Mouse (Mus musculus): Measurements from ENCODE around the gene Pnldc1.

The Pnldc1 gene

DNA sequence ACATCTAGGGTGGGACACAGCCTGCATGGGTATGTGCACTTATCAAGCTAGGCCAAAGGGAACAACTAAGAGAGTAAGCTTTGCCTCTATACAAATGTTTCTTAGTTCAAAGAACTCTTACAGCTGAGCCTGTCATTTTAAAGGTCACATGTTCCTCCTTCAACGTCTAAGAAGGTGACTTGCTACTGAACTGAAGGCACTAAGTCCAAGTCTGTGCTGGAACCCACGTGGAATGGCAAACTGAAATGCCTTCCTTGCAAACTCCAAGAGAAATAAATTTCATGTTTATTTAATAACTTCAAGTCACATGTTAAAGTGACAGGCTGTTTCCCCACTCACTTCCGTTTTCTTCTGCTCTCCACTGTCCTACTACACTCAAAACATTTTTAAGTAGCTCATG lies 52.6 kb downstream of the Pnldc1 start:
- no peak for DNase-seq (ENCODE audit: low spot score in 2 of 2)

DNA sequence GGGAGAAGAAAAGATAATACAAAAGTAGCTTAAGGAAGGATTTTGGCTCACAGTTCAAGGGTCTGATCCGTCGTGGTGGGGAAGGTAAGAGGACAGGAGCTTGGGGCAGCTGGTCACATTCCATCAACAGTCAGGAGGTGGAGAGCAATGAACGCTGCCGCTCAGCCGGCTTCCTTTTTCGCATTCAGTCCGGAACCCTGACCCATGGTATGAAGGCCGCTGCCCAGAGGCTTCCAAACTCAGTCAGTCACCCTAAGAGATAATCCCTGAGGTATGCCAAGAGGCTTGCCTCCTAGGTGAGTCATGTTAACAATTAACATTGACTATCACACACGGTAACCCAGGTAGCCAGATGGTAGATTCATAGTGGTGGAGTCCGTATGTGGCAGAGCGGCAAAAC lies 55.6 kb downstream of the Pnldc1 start:
- no peak for DNase-seq (ENCODE audit: low spot score in 2 of 2)

DNA sequence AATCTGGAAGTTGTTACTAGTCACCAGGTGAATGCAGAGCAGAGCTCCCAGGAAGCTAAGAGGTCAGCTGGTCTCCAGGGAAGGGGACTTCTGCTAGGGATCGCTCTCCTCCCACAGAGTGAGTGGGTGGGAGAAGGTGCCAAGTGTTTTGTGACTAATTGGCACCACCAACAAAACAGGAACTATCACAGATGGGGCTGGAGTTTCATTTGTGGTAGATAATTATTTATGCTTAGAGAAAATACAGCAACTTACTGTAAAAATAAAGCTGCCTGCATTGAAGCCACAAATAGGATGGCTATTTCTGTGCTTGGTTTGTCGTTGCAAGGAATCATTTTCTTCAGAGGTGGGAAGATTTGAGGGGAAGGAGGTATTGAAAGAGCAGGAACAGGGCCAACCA lies 56.2 kb downstream of the Pnldc1 start:
- no peak for DNase-seq (ENCODE audit: low spot score in 2 of 2)

DNA sequence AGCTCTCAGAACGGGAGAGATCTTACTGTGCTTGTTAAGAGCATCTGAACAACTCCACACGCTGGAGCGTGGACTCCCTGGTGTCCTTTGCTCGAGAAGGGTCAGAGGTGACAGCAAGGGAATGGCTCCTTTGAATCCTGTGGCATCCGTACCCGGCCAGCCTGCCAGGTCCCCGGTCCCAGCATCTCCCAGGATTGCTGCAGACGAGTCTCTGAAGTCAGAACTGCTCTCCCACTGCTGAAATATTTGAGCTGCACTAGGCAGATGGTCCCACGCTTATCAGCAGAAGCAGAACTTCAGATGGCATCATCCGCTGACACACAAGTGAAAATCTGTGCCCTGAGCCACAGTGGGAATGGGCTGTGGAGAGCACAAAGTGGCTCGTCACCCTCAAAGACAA lies 58.3 kb downstream of the Pnldc1 start:
- DNase-seq (ENCODE audit: low spot score in 2 of 2): no peak

DNA sequence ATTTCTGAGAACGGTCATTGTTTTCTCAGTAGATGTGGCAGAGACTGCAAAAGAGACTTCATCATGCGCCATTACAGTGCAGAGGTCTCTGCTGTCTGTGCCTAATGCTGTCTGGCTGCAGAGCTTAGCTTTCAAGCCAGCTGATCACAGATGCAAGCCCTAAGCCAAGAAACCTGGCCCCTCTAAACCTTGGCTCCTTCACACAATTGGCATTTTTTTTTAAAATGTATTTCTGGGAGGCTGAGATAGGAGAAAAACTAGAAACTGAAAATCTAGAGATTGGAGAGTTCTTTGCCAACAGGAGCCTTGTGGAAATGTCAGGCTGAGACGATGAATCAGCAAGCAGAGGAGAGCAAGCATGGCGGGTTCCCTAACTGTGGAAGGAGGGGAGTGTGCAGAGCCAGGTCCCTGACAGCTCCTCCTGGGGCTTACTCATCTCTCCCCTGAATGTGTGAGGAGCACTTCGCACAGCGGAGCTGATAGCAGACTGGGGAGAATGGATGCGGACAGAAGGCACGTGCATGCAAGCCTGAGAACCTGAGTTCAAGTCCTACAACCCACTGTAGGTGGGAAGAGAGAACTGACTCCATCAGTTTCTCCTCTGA lies 60.1 kb downstream of the Pnldc1 start:
- no peak for DNase-seq (ENCODE audit: low spot score in 2 of 2)

DNA sequence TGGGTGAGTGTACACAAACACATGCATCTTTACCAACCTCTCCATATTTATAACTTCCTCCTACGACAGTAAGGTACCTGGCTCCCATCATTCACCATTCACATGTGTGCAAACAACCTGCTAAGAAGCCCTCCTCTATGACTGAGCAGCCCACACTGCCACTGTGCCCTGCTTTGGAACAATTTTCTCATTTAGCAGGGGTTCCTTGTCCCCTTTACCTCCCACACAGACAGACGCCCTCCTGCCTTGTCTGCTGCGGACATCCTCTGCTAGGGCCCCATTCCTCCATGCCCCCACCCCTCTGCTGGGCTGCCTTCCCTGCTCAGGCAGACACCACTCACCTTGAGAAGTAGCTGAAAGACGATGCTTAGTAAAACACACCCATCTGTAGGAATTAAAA lies 62.3 kb downstream of the Pnldc1 start:
- no peak for DNase-seq (ENCODE audit: low spot score in 2 of 2)

DNA sequence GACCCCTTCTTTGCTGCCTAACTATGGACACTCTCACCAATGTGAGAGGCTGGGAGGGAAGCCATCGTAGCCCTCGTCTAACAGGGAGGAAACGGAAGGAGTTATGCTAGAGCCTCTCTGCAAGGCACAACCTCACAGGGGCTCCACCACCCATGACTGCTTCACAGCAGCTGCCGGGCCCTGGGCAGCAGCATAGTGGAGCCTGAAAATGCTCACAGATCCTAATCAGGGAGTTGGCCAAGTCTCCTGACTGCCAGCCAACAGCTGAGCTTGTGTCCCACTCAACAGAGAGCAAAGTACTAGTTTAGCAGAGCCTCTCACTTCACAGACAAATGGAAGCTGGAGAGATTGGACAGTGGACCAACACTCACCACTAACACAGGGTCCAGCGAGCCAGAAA lies 63.6 kb downstream of the Pnldc1 start:
- DNase-seq (ENCODE audit: low spot score in 2 of 2): no peak

DNA sequence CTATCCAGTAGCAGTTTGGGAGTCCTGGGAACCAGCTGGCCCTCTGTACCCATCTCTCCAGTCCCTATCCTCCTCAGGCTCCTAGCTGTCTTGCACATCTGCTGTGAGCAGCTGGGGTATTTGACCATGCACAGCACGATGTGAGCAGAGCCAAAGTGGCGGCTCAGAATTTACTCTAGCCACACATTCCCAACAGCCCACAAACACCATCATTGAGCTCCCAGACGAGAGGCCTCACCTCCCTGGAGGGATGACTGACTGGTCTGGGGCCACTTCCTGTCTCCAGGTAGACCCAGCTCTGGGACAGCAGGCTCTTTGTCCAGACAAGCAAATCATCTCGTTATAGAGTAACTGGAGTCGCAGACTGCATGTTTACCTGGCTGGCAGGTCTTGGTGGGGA lies 64.2 kb downstream of the Pnldc1 start:
- no peak for DNase-seq (ENCODE audit: low spot score in 2 of 2)

DNA sequence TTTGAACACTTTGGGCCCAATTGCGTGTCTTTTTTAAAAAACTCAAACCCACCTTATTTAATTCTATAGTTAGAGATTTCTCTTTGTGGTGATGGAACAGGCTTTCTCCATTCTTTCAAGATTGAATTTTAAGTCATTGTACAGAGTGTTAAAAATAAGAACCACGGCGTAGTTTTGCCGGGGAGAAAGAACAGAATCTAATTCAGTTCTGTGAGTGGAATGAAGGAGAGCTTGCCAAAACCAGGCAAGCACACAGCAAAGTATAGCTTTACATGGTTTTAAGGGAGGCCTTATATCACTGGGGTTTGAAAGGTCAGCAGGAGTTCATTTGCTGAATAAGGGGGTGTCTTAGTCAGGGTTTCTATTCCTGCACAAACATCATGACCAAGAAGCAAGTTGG lies 65.5 kb downstream of the Pnldc1 start:
- DNase-seq (ENCODE audit: low spot score in 2 of 2): no peak

DNA sequence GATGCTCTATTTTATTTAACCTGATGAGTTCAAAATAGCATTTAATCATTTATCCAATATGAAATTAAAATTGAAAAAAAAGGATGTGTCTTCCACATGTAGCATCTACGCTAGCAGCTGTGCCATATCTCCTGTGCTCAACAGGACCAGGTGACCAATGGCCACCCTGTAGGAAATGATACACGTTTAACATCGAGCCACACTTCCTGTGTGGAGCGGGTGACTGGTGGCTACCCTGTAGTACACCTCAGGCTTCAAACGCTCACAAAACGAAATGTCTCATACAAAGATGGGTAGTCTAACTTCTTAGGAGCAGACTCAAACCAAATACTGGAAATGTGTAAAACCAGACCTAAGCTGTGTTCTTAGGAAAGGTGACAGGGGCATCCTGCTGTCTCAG lies 66.2 kb downstream of the Pnldc1 start:
- no peak for DNase-seq (ENCODE audit: low spot score in 2 of 2)

DNA sequence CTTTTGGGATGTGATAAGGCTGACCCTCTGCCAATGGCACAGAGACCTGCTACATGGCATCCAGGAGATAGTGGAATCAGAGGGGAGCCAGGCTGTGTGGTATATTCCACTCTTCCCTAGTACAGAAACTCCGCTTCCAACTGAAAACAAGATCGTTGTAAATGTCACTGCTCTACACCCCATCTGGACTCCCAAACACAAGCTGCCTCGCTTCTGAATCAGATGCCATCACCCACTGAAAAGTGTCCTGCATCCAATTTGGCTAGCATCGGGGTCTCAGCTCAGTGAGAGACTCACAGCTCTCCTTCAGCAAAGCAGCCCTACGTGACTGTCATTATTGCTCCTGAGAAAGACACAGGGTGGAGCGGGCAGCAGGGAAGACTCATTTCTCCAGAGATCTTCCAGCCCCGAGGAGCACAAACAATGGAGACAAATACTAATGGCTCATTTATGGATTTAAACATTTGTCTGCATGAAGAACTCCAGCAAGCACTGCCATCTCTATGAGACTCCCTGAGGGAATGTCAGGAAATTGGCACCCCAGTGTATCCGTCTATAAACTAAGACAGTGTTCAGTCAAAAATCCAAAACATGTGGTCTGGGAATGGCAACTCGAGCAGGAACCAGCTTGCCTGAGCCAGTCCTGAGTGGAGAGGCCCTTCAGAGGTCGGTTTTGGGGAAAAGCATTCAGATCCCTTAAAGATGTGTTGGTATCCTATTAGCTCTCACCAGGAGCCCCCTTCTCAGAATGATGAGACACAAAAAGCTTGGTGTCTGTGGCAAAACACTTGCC lies 70.4 kb downstream of the Pnldc1 start:
- DNase-seq (ENCODE audit: low spot score in 2 of 2): no peak
